Mouse (Mus musculus): ENCODE measurements around the gene Lrpprc. TPM values are rescaled to one million over a fixed set of nuclear protein-coding genes. Genes with fewer than 3 reads are reported as not detected.
A peak's percentile ranks its signal among the peaks of the same experiment; 100 is the strongest.

Gene Lrpprc
- polyA plus RNA-seq, 1 experiment from 2014 or later, result 11.2 TPM

DNA sequence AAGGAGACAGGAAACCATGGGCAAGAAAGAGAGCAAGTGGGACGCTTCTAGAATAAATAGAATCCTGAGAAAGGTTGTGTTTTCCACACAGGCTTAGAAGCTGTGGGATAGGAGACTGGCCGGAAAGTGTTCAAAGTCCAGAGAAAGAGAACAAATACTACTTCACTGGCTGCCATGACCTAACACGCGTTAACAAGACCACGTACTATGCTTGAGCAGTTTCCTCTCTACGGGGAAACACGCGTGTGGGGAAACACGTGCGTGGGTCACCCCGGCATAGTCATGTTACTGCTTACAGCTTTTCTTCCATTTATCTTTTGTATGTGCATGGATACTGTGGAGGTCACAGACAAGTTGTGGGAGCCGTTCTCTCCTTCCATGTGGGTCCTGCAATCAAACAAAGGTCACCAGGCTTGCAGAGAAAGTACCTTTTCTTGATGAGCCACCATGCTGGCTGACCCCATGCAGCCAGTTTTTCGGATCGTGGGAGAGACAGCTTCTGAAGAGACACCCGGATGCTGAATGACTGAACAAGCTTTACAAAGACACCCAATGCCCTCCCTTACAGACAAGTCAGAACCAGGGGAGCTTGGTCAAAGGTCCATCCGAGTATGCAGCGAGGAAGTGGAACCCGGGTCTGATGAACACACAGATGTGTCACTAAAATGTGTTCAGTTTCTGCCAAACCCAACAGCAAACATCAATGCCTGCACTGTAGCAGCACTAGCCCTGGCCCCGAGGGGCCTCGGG is 2.0 kb downstream of the Lrpprc start:
- WGBS, result 91% methylated on average over 20 of the region's 20 CpGs
- Histone ChIP-seq H3K4me1 (ENCODE audit: insufficient read depth, low read depth, low read length) (peaks cover 5% of the 10 kb centered on the region; the same call in 1 of the 2 replicates), H3K9ac (replicated peaks; ENCODE audit: low read depth) (no peak overlapping the region), H3K27me3 (replicated peaks; ENCODE audit: insufficient read depth, low read length) (no peaks in the 10 kb centered on the region), H3K9me3 (ENCODE audit: low read length) (no peaks in the 10 kb centered on the region), H3K27ac (ENCODE audit: low read length) (no peak overlapping the region), H3K36me3 (ENCODE audit: insufficient read depth, low read length) (no peaks in the 10 kb centered on the region), H3K4me3 (ENCODE audit: low read depth, low read length) (no peak overlapping the region), H3K4me2 (replicated peaks; ENCODE audit: low read depth, low read length) (no peak overlapping the region)
- ATAC-seq, result no peak
- no peak for TF ChIP-seq CTCF (IDR thresholded peaks at IDR 0.05)
- no peak for TF ChIP-seq EP300 (IDR thresholded peaks at IDR 0.05)
- DNase-seq (ENCODE audit: low spot score), result no peak

GRCm38 (mm10) chr17:84787477-84787876 is 3.1 kb downstream of the Lrpprc start:
- H3K27me3 ChIP-seq (replicated peaks; ENCODE audit: insufficient read depth, low read length), result no peaks in the 10 kb centered on the region
- H3K27ac ChIP-seq (ENCODE audit: low read length), result no peak overlapping the region
- H3K36me3 ChIP-seq (ENCODE audit: insufficient read depth, low read length), result no peaks in the 10 kb centered on the region
- H3K4me1 ChIP-seq (ENCODE audit: insufficient read depth, low read depth, low read length), result peaks cover 5% of the 10 kb centered on the region; the same call in 1 of the 2 replicates
- DNase-seq (ENCODE audit: low spot score), result no peak
- no peak overlapping the region for H3K9ac ChIP-seq (replicated peaks; ENCODE audit: low read depth)
- TF ChIP-seq CTCF (IDR thresholded peaks at IDR 0.05) (no peak), EP300 (IDR thresholded peaks at IDR 0.05) (no peak)
- no peak overlapping the region for H3K4me2 ChIP-seq (replicated peaks; ENCODE audit: low read depth, low read length)
- no peak overlapping the region for H3K4me3 ChIP-seq (ENCODE audit: low read depth, low read length)
- H3K9me3 ChIP-seq (ENCODE audit: low read length), result no peaks in the 10 kb centered on the region
- WGBS, result 85% methylated on average over 11 of the region's 11 CpGs
- ATAC-seq, result no peak

- no peaks in the 10 kb centered on the region for H3K36me3 ChIP-seq (ENCODE audit: insufficient read depth, low read length)
- no peaks in the 10 kb centered on the region for H3K27me3 ChIP-seq (replicated peaks; ENCODE audit: insufficient read depth, low read length)
- TF ChIP-seq EP300 (IDR thresholded peaks at IDR 0.05) (no peak), CTCF (IDR thresholded peaks at IDR 0.05) (no peak)
- no peak for DNase-seq (ENCODE audit: low spot score)
- H3K9me3 ChIP-seq (ENCODE audit: low read length), result no peaks in the 10 kb centered on the region
- WGBS, result 85% methylated on average over 8 of the region's 8 CpGs
- no peak overlapping the region for H3K4me2 ChIP-seq (replicated peaks; ENCODE audit: low read depth, low read length)
- ATAC-seq, result no peak
- no peak overlapping the region for H3K27ac ChIP-seq (ENCODE audit: low read length)
- H3K4me3 ChIP-seq (ENCODE audit: low read depth, low read length), result no peak overlapping the region
- no peak overlapping the region for H3K9ac ChIP-seq (replicated peaks; ENCODE audit: low read depth)
- H3K4me1 ChIP-seq (ENCODE audit: insufficient read depth, low read depth, low read length), result peaks cover 5% of the 10 kb centered on the region; the same call in 1 of the 2 replicates
Observed at GRCm38 (mm10) chr17:84786911-84787310, 3.7 kb downstream of the Lrpprc start.

DNA sequence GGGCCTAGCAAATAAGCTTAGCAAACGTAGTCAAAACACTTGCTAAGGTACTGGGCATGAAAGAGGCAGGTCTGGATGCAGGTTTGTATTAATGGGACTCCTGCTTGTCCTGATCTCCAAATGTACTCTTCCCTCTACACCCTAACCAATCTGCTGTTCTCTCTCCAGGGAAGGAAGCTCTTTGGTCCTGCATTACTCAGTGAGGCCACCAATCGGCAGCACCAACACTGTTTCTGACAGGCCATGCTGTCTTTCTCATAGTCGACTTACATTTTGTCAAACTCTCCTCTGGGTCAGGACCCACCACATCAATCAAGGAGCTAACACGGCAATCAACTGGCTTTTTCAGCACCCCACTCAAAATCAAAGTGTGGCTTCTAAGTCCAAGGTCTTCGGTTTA is 5.4 kb downstream of the Lrpprc start:
- ATAC-seq, result no peak
- DNase-seq (ENCODE audit: low spot score), result no peak

GRCm38 (mm10) chr17:84783491-84783890 is 7.1 kb downstream of the Lrpprc start:
- H3K27ac ChIP-seq (ENCODE audit: low read length), result no peak overlapping the region
- 83% methylated on average over 5 of the region's 5 CpGs for WGBS
- DNase-seq (ENCODE audit: low spot score), result no peak
- H3K9me3 ChIP-seq (ENCODE audit: low read length), result no peaks in the 10 kb centered on the region
- no peak overlapping the region for H3K9ac ChIP-seq (replicated peaks; ENCODE audit: low read depth)
- TF ChIP-seq EP300 (IDR thresholded peaks at IDR 0.05), result no peak
- no peak for TF ChIP-seq CTCF (IDR thresholded peaks at IDR 0.05)
- H3K27me3 ChIP-seq (replicated peaks; ENCODE audit: insufficient read depth, low read length), result no peaks in the 10 kb centered on the region
- H3K36me3 ChIP-seq (ENCODE audit: insufficient read depth, low read length), result no peaks in the 10 kb centered on the region
- no peak overlapping the region for H3K4me3 ChIP-seq (ENCODE audit: low read depth, low read length)
- H3K4me2 ChIP-seq (replicated peaks; ENCODE audit: low read depth, low read length), result no peak overlapping the region
- ATAC-seq, result no peak
- no peaks in the 10 kb centered on the region for H3K4me1 ChIP-seq (ENCODE audit: insufficient read depth, low read depth, low read length)

More for the DNA sequence above, 5.4 kb downstream of the Lrpprc start:
- 56% methylated on average over 5 of the region's 5 CpGs for WGBS
- Histone ChIP-seq H3K9ac (replicated peaks; ENCODE audit: low read depth) (no peak overlapping the region), H3K36me3 (ENCODE audit: insufficient read depth, low read length) (no peaks in the 10 kb centered on the region), H3K27me3 (replicated peaks; ENCODE audit: insufficient read depth, low read length) (no peaks in the 10 kb centered on the region), H3K4me3 (ENCODE audit: low read depth, low read length) (no peak overlapping the region), H3K9me3 (ENCODE audit: low read length) (no peaks in the 10 kb centered on the region), H3K4me2 (replicated peaks; ENCODE audit: low read depth, low read length) (no peak overlapping the region), H3K27ac (ENCODE audit: low read length) (no peak overlapping the region), H3K4me1 (ENCODE audit: insufficient read depth, low read depth, low read length) (peaks cover 5% of the 10 kb centered on the region; the same call in 1 of the 2 replicates)
- peak; percentile 29 for TF ChIP-seq CTCF (IDR thresholded peaks at IDR 0.05)
- no peak for TF ChIP-seq EP300 (IDR thresholded peaks at IDR 0.05)

DNA sequence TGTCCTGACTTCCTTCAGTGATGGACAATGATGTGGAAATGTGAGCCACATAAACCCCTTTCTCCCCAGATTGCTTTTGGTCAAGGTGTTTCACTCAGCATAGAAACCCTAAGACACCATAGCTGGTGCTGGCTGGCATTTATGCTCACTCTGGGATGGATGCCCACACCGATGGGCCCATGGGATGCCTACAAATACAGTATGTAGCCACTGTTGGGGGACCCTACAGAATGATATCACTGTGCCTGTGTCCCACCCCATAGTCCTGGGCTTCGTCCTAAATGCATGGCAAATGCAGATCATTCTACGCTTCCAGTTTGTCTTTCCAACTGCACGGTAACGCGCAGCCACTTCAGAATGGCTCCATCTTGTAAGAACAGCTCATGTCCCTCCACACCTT is 10.3 kb downstream of the Lrpprc start:
- H3K4me1 ChIP-seq (ENCODE audit: insufficient read depth, low read depth, low read length), result no peaks in the 10 kb centered on the region
- no peak for ATAC-seq
- TF ChIP-seq EP300 (IDR thresholded peaks at IDR 0.05) (no peak), CTCF (IDR thresholded peaks at IDR 0.05) (no peak)
- no peaks in the 10 kb centered on the region for H3K27me3 ChIP-seq (replicated peaks; ENCODE audit: insufficient read depth, low read length)
- no peak overlapping the region for H3K4me2 ChIP-seq (replicated peaks; ENCODE audit: low read depth, low read length)
- WGBS, result 95% methylated on average over 6 of the region's 6 CpGs
- no peak overlapping the region for H3K27ac ChIP-seq (ENCODE audit: low read length)
- 0 out of 2 replicates have a peak, but pooled peaks cover 6% of the 10 kb centered on the region for H3K36me3 ChIP-seq (ENCODE audit: insufficient read depth, low read length)
- no peak overlapping the region for H3K9ac ChIP-seq (replicated peaks; ENCODE audit: low read depth)
- H3K4me3 ChIP-seq (ENCODE audit: low read depth, low read length), result no peak overlapping the region
- DNase-seq (ENCODE audit: low spot score), result no peak
- H3K9me3 ChIP-seq (ENCODE audit: low read length), result no peaks in the 10 kb centered on the region
